9 mouse cellular contexts compared by ENCODE assay signal in the genomic region with DNA sequence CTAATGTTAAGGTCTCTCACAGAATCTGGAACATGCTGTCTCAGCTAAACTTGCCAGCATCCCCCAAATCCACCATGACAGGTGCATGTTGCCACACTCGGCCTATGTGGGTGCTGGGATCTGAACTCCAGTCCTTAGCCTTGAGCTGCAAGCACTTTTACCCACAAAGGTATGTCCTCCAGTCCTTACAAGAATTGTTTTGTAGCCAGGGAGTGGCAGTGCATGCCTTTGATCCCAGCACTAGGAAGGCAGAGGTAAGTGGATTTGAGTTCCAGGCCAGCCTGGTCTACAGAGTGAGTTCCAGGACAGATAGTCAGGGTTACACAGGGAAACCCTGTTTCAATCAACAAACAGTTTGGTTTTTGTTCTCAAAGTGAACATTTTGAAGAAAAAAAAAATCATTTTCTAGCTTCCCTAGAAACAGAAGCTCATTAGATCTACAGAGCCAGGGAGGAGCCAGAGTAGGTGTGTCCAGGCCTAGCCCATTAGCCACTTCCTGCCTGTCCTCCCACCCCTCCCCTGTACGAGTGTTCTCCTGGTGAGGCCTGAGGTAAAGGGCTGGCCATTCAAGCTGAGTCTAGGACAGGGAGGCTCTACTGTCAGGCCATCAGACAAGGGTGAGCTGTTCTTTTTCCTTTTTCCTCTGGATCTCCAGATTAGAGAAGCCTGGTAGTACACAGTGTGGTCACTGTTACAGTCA. TPM values are rescaled to one million over a fixed set of nuclear protein-coding genes. Genes with fewer than 3 reads are reported as not detected.
DNase-seq lines count a peak whose midpoint lies in the region.
"Had no signal": no experiment of that assay in that cellular context is flagged by ENCODE, and none has a peak within 500 bp of the region (broad histone marks: within the 10 kb centered on the region; RNA-seq: fewer than 3 reads in every experiment).

No protein-coding gene starts in this region.

- DNase-seq in 416B (ENCODE audit: low read depth), result peak; percentile 77
- peak; percentile 64 for DNase-seq in ES-CJ7 (ENCODE audit: low read depth, low spot score)
- peak; percentile 59 for DNase-seq in induced T-regulatory cell, adult 2 months (ENCODE audit: low read depth)
- DNase-seq in lung, postnatal 25 days (ENCODE audit: low spot score), result peak; percentile 61
- no peak for DNase-seq in retina, embryonic 14.5 days (ENCODE audit: low spot score)
- DNase-seq in adrenal gland, postnatal 10 days, result no peak
- no peak for DNase-seq in gastrocnemius, postnatal 4 days (ENCODE audit: low spot score in 2 of 2)
- DNase-seq: gastrocnemius, postnatal 36 days; midbrain, embryonic 14.5 days had no signal

RNA-seq across cellular contexts. Expression of gene Fasn, which starts 26.1 kb away (rescaled TPM):
- 100 to 1,000 TPM in 1 of 2 experiments, 10 to 100 TPM in 1; 93.1 to 104 TPM for total RNA-seq in adrenal gland, postnatal 10 days (2021)
- 10 to 100 TPM; 48.6 to 49.9 TPM for total RNA-seq in gastrocnemius, postnatal 4 days (2021)

RNA-seq across cellular contexts. Expression of gene Dus1l, which starts 54.3 kb away (rescaled TPM):
- 10 to 100 TPM; 61.2 to 64.3 TPM for total RNA-seq in adrenal gland, postnatal 10 days (2021)
- 10 to 100 TPM; 37.8 TPM for total RNA-seq in gastrocnemius, postnatal 4 days (2021)

Comparison
In these comparisons a context has a peak if more than half of its experiments do, and no peak if none do; other contexts are left out.
1. DNase-seq: peak in 416B (single experiment), ES-CJ7 (single experiment), induced T-regulatory cell, adult 2 months (single experiment) and lung, postnatal 25 days (single experiment); none in retina, embryonic 14.5 days (single experiment), adrenal gland, postnatal 10 days (single experiment) and gastrocnemius, postnatal 4 days (0 of 2).